Mouse (Mus musculus): ENCODE measurements around the gene Grrp1.
A peak's percentile ranks its signal among the peaks of the same experiment; 100 is the strongest.

Grrp1 gene

DNA sequence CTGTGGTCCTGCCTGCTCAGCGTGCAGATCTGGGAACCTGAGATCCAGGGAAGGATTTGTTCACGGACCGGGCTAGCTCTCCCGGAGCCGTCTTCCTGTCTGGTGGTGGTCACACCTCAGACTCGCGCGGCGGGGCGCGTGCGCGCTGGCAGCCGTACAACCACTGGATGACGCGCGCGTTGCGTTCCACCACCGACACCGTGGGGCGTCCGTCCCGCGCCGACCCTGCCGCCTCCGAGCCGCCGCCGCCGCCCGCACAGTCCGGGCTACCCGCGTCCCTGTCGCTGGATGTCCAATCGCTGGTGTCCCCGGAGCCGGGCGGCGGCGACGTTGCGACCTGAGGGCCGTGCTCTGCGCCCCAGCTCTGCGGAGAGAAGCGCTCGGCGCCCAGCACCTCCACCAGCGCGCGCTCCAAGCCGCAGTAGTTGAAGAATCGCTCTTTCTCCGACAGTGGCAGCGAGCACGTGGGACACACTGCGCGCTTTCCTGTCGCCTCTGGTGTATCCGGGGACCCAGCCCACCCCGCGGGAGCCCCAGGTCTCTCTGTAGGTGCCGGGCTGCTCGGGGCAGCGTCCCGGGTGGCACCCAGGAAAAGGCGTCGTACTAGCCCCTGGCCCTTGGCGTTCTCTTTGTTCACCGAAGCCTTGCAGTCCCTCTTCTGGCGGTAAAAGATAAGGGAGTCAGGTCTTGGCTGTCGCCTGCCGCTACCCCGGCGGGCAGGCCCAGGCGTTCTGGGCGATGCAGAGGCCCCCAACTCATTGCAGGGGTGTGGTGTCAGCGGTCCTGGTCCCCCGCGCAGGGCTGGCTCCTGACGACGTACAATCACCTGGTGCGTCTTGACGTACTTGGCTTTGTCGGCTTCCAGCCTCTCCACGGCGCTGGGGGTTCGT lies 2.4 kb downstream of the Grrp1 start:
- TF ChIP-seq CTCF (conservative IDR thresholded peaks at IDR 0.05; ENCODE audit: low read length): no peak
- no peak for TF ChIP-seq NANOG (IDR thresholded peaks at IDR 0.05; ENCODE audit: borderline replicate concordance, low read length)
- TF ChIP-seq POU5F1 (IDR thresholded peaks at IDR 0.05; ENCODE audit: borderline replicate concordance, low read length): no peak
- Histone ChIP-seq H3K27me3 (ENCODE audit: insufficient read depth, low read length) (peaks cover 80% of the 10 kb centered on the region), H3K36me3 (ENCODE audit: insufficient read depth, low read length) (no peaks in the 10 kb centered on the region), H3K4me1 (replicated peaks; ENCODE audit: low read depth, low read length) (peaks cover 89% of the 10 kb centered on the region), H3K4me3 (replicated peaks; ENCODE audit: low read length) (peak overlapping the region; percentile 78), H3K9me3 (ENCODE audit: low read length) (no peaks in the 10 kb centered on the region)

DNA sequence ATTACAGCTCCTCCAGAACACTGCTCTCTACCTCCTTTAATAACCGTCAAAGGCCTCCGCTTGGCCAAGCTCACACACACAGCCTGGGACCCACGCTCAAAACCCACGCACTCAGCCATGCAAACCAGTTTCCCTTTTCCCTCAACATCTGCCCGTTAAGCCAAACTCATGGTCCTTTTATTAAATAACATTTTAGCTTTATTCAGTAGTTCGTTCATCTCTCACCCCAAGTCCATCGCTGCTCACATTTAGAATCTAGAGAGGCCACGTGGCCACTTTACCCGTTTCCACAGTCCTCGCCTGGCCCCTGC lies 3.0 kb downstream of the Grrp1 start:
- TF ChIP-seq NANOG (IDR thresholded peaks at IDR 0.05; ENCODE audit: borderline replicate concordance, low read length): no peak
- TF ChIP-seq CTCF (conservative IDR thresholded peaks at IDR 0.05; ENCODE audit: low read length): no peak
- TF ChIP-seq POU5F1 (IDR thresholded peaks at IDR 0.05; ENCODE audit: borderline replicate concordance, low read length): no peak
- Histone ChIP-seq H3K27me3 (ENCODE audit: insufficient read depth, low read length) (peaks cover 83% of the 10 kb centered on the region), H3K36me3 (ENCODE audit: insufficient read depth, low read length) (no peaks in the 10 kb centered on the region), H3K9me3 (ENCODE audit: low read length) (no peaks in the 10 kb centered on the region), H3K4me3 (replicated peaks; ENCODE audit: low read length) (peak overlapping the region; percentile 78), H3K4me1 (replicated peaks; ENCODE audit: low read depth, low read length) (peaks cover 89% of the 10 kb centered on the region)

DNA sequence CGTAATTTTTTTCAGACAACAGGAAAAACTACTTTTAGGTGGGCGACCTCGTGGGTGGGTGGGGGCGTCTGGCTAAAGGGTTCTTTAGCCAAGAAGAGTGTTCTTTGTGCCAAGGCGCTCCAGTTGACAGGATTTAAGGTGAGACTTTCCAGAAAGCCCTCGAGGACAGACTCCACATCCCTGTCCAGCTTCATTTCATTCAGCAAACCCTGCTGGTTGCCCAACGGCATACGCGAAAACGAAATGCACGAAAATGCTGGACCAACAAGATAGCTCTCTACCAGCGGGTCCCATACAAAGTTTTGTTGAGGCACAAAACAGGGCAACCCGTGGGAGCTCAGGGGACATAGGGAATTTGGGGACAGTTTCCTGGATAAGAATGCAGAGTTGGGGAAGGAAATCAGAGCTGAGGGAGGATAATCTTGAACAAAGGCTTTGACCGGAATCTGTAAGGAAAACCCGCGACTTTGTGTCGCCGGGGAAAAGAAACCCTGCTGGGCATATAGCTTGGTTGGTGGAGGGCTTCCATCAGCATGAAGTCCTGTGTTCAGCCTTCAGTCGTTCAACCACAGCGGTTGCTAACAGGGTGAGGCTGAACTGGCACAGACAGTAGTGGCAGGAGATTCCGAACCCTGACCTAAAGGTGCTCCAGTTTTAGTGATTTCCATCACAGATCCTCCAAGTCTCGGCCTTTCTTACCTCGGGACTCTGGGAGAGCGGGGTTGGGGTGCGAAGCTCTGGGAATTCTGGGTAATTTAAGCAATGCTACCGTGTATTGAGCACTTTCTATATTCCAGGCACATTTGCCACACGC lies 3.6 kb downstream of the Grrp1 start:
- H3K4me3 ChIP-seq (replicated peaks; ENCODE audit: low read length): peak overlapping the region; percentile 78
- TF ChIP-seq NANOG (IDR thresholded peaks at IDR 0.05; ENCODE audit: borderline replicate concordance, low read length): no peak
- TF ChIP-seq POU5F1 (IDR thresholded peaks at IDR 0.05; ENCODE audit: borderline replicate concordance, low read length): no peak
- TF ChIP-seq CTCF (conservative IDR thresholded peaks at IDR 0.05; ENCODE audit: low read length): no peak
- no peaks in the 10 kb centered on the region for H3K36me3 ChIP-seq (ENCODE audit: insufficient read depth, low read length)
- H3K27me3 ChIP-seq (ENCODE audit: insufficient read depth, low read length): peaks cover 83% of the 10 kb centered on the region
- H3K4me1 ChIP-seq (replicated peaks; ENCODE audit: low read depth, low read length): peaks cover 87% of the 10 kb centered on the region
- H3K9me3 ChIP-seq (ENCODE audit: low read length): no peaks in the 10 kb centered on the region

DNA sequence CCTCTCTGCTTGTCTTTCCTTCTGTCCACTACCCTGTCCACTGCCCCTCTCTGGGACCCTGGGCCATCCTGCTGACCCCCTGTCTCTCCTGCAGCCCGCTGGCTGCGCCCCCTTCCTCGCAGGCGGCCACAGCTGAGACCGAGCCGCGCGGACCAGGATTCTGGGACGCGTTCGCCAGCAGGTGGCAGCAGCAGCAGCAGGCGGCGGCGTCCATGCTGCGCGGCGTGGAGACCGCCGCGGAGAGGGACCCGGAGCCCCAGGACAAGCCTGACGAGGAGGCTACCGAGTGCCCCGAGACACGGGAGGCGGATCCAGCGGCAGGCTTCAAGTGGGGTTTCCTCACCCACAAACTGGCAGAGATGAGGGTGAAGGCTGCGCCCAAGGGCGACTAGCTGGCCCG lies 4.3 kb downstream of the Grrp1 start:
- no peak for TF ChIP-seq POU5F1 (IDR thresholded peaks at IDR 0.05; ENCODE audit: borderline replicate concordance, low read length)
- peaks cover 82% of the 10 kb centered on the region for H3K4me1 ChIP-seq (replicated peaks; ENCODE audit: low read depth, low read length)

GRCm38 (mm10) chr4:134246719-134247258 lies 7.1 kb downstream of the Grrp1 start, which contains the start of gene Gm30191:
Gene Gm30191, plus strand, starts transcription at chr4:134246935.
- Histone ChIP-seq H3K4me1 (replicated peaks; ENCODE audit: low read depth, low read length) (peaks cover 72% of the 10 kb centered on the region), H3K9me3 (ENCODE audit: low read length) (no peaks in the 10 kb centered on the region), H3K4me3 (replicated peaks; ENCODE audit: low read length) (peak within 1 kb of the TSS; percentile 90), H3K27me3 (ENCODE audit: insufficient read depth, low read length) (peaks cover 56% of the 10 kb centered on the region), H3K36me3 (ENCODE audit: insufficient read depth, low read length) (peaks cover 23% of the 10 kb centered on the region)
- TF ChIP-seq CTCF (conservative IDR thresholded peaks at IDR 0.05; ENCODE audit: low read length) (no peak), POU5F1 (IDR thresholded peaks at IDR 0.05; ENCODE audit: borderline replicate concordance, low read length) (no peak), NANOG (IDR thresholded peaks at IDR 0.05; ENCODE audit: borderline replicate concordance, low read length) (no peak)

More for the DNA sequence above, 4.3 kb downstream of the Grrp1 start:
- H3K4me3 ChIP-seq (replicated peaks; ENCODE audit: low read length): peak overlapping the region; percentile 78
- peaks cover 78% of the 10 kb centered on the region for H3K27me3 ChIP-seq (ENCODE audit: insufficient read depth, low read length)
- peaks cover under 1% of the 10 kb centered on the region; the same call in 1 of the 2 replicates for H3K36me3 ChIP-seq (ENCODE audit: insufficient read depth, low read length)
- H3K9me3 ChIP-seq (ENCODE audit: low read length): no peaks in the 10 kb centered on the region

DNA sequence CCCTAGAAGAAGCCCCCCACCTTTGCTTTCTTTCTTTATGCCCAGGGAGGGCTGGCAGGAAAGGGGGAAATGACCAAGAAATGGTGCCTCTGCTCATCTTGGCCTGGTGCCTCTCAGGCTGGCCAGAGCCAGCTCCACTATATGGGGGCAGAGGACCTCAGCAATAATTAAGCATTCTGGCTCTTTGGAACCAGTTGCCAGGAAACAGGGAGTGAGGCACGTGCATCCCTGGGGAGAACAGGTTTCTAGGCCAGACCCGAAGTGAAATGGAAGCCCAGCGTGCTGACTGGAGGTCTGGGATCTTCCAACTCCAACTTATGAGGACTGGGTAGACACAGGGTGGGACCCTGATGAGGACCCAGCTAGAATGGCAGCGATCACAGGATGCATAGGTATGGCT lies 7.7 kb downstream of the Grrp1 start:
- Histone ChIP-seq H3K9me3 (ENCODE audit: low read length) (no peaks in the 10 kb centered on the region), H3K4me1 (replicated peaks; ENCODE audit: low read depth, low read length) (peaks cover 69% of the 10 kb centered on the region), H3K4me3 (replicated peaks; ENCODE audit: low read length) (peak overlapping the region; percentile 90; the same call in 1 of the 2 replicates), H3K27me3 (ENCODE audit: insufficient read depth, low read length) (peaks cover 51% of the 10 kb centered on the region), H3K36me3 (ENCODE audit: insufficient read depth, low read length) (peaks cover 23% of the 10 kb centered on the region)
- TF ChIP-seq NANOG (IDR thresholded peaks at IDR 0.05; ENCODE audit: borderline replicate concordance, low read length) (no peak), POU5F1 (IDR thresholded peaks at IDR 0.05; ENCODE audit: borderline replicate concordance, low read length) (no peak), CTCF (conservative IDR thresholded peaks at IDR 0.05; ENCODE audit: low read length) (no peak)

- Histone ChIP-seq H3K36me3 (ENCODE audit: insufficient read depth, low read length) (peaks cover 23% of the 10 kb centered on the region), H3K4me1 (replicated peaks; ENCODE audit: low read depth, low read length) (peaks cover 60% of the 10 kb centered on the region), H3K27me3 (ENCODE audit: insufficient read depth, low read length) (peaks cover 41% of the 10 kb centered on the region), H3K9me3 (ENCODE audit: low read length) (no peaks in the 10 kb centered on the region), H3K4me3 (replicated peaks; ENCODE audit: low read length) (peak within 1 kb of the TSS; percentile 90)
- TF ChIP-seq CTCF (conservative IDR thresholded peaks at IDR 0.05; ENCODE audit: low read length): peak; percentile 48
- no peak for TF ChIP-seq NANOG (IDR thresholded peaks at IDR 0.05; ENCODE audit: borderline replicate concordance, low read length)
- no peak for TF ChIP-seq POU5F1 (IDR thresholded peaks at IDR 0.05; ENCODE audit: borderline replicate concordance, low read length)
Measured at GRCm38 (mm10) chr4:134245148-134245843, 8.6 kb downstream of the Grrp1 start, which contains the start of gene Zfp593. Gene Zfp593, minus strand, starts transcription at chr4:134245592.
